Mouse (Mus musculus) neural tube, embryonic 11.5 days (tissue): ENCODE data around the gene Fat4. TPM values are rescaled to one million over a fixed set of nuclear protein-coding genes. Genes with fewer than 3 reads are reported as not detected.
A peak's percentile ranks its signal among the peaks of the same experiment; 100 is the strongest.

ENCODE experiments used
- ATAC-seq: fragments of 200-750 bp; cut with Nextera tagmentation; 2 replicates; pipeline ENCODE4 v1.8.0; 2017; ENCODE audit warnings: moderate number of reproducible peaks, mild to moderate bottlenecking, moderate TSS enrichment, moderate library complexity; ENCODE audit not compliant: insufficient read depth, low FRiP score, low TSS enrichment
- DNase-seq: peaks from one replicate; pipeline ENCODE4 v3.0.0-alpha.2; 2015; ENCODE audit warnings: low spot score
- H3K27ac ChIP-seq: fragments of 300-500 bp; sonication (generic); 2 replicates; pipeline ENCODE4 v1.5.1; 2014; ENCODE audit warnings: low read depth, mild to moderate bottlenecking, low read length
- H3K27me3 ChIP-seq: fragments of 300-500 bp; sonication (generic); 2 replicates; pipeline ENCODE4 v1.6.1; 2014; ENCODE audit warnings: mild to moderate bottlenecking, low read length, mixed read lengths; ENCODE audit not compliant: control insufficient read depth, insufficient read depth
- H3K36me3 ChIP-seq: fragments of 300-500 bp; sonication (generic); 2 replicates; pipeline ENCODE4 v1.6.1; 2014; ENCODE audit warnings: mild to moderate bottlenecking, low read length, moderate library complexity, mixed read lengths; ENCODE audit not compliant: control insufficient read depth, insufficient read depth
- H3K4me1 ChIP-seq: fragments of 300-500 bp; sonication (generic); 2 replicates; pipeline ENCODE4 v1.6.1; 2014; ENCODE audit warnings: low read length, mixed read lengths; ENCODE audit not compliant: control insufficient read depth, insufficient read depth
- H3K4me2 ChIP-seq: fragments of 300-500 bp; sonication (generic); 2 replicates; pipeline ENCODE4 v1.6.1; 2014; ENCODE audit warnings: low read depth, mild to moderate bottlenecking, moderate library complexity
- H3K4me3 ChIP-seq: fragments of 300-500 bp; sonication (generic); 2 replicates; pipeline ENCODE4 v1.5.1; 2014; ENCODE audit warnings: low read depth, low read length
- H3K9ac ChIP-seq: fragments of 300-500 bp; sonication (generic); 2 replicates; pipeline ENCODE4 v1.6.1; 2014; ENCODE audit warnings: mild to moderate bottlenecking, low read length
- H3K9me3 ChIP-seq: fragments of 300-500 bp; sonication (generic); 2 replicates; pipeline ENCODE4 v1.6.1; 2016; ENCODE audit warnings: low read length; ENCODE audit not compliant: control insufficient read depth
- WGBS: fragments of 180-500 bp; shearing (Covaris S2); extraction: QIAGEN DNeasy Blood & Tissue Kit; methylation state at CpG from one replicate; pipeline ENCODE4 v1.1.7; 2014; 5-methylcytosine and 5-hydroxymethylcytosine counted together
- polyA plus RNA-seq: library from polyadenylated mRNA; unstranded; fragments of >200 nt; fragmentation: Nextera tagmentation; extraction: Ambion mirVana; gene quantifications from 2 replicates; pipeline ENCODE4 v1.2.1, GENCODE M21; 2014

Gene Fat4
- polyA plus RNA-seq, 1 experiment from 2014 or later = 12.4 TPM

GRCm38 (mm10) chr3:38913488-38914105 lies 26.9 kb downstream of the Fat4 start:
- no peak overlapping the region for H3K4me3 ChIP-seq
- no peaks in the 10 kb centered on the region for H3K36me3 ChIP-seq
- peak; percentile 29 for DNase-seq

GRCm38 (mm10) chr3:38918926-38919325 lies 32.2 kb downstream of the Fat4 start:
- WGBS = 77% methylated on average over 2 of the region's 2 CpGs
- Histone ChIP-seq H3K27me3 (no peaks in the 10 kb centered on the region), H3K4me3 (no peak overlapping the region), H3K9ac (no peak overlapping the region; the same call in 1 of the 2 replicates), H3K4me2 (no peak overlapping the region), H3K27ac (no peak overlapping the region), H3K9me3 (no peaks in the 10 kb centered on the region), H3K36me3 (no peaks in the 10 kb centered on the region), H3K4me1 (peaks cover 4% of the 10 kb centered on the region; the same call in 1 of the 2 replicates)
- DNase-seq (no peak), ATAC-seq (no peak)

More at GRCm38 (mm10) chr3:38913488-38914105, 26.9 kb downstream of the Fat4 start:
- Histone ChIP-seq H3K27ac (peak overlapping the region; percentile 29; the same call in 1 of the 2 replicates), H3K4me2 (no peak overlapping the region; the same call in 1 of the 2 replicates), H3K9me3 (no peaks in the 10 kb centered on the region), H3K9ac (no peak overlapping the region), H3K4me1 (peaks cover 8% of the 10 kb centered on the region), H3K27me3 (no peaks in the 10 kb centered on the region)
- ATAC-seq = peak; percentile 72
- WGBS = 46% methylated on average over 11 of the region's 11 CpGs

- H3K27ac ChIP-seq = no peak overlapping the region
- H3K4me3 ChIP-seq = no peak overlapping the region
- H3K9me3 ChIP-seq = no peaks in the 10 kb centered on the region
- DNase-seq = no peak
- H3K27me3 ChIP-seq = no peaks in the 10 kb centered on the region
- H3K36me3 ChIP-seq = no peaks in the 10 kb centered on the region
- H3K4me1 ChIP-seq = peaks cover 4% of the 10 kb centered on the region; the same call in 1 of the 2 replicates
- H3K4me2 ChIP-seq = no peak overlapping the region
- 73% methylated on average over 2 of the region's 2 CpGs for WGBS
- H3K9ac ChIP-seq = no peak overlapping the region
- no peak for ATAC-seq
Measured at GRCm38 (mm10) chr3:38921031-38921430, 34.3 kb downstream of the Fat4 start.

- Histone ChIP-seq H3K9ac (no peak overlapping the region), H3K9me3 (no peaks in the 10 kb centered on the region), H3K4me3 (no peak overlapping the region), H3K36me3 (no peaks in the 10 kb centered on the region), H3K27ac (no peak overlapping the region), H3K27me3 (no peaks in the 10 kb centered on the region), H3K4me2 (no peak overlapping the region), H3K4me1 (peaks cover 4% of the 10 kb centered on the region; the same call in 1 of the 2 replicates)
- no peak for ATAC-seq
- no peak for DNase-seq
- WGBS = 48% methylated on average over 7 of the region's 7 CpGs
Measured at GRCm38 (mm10) chr3:38923251-38923686, 36.5 kb downstream of the Fat4 start.

GRCm38 (mm10) chr3:38928076-38928686 lies 41.4 kb downstream of the Fat4 start:
- 85% methylated on average over 4 of the region's 4 CpGs for WGBS
- no peak for DNase-seq

GRCm38 (mm10) chr3:38928751-38929150 lies 42.0 kb downstream of the Fat4 start:
- Histone ChIP-seq H3K4me3 (no peak overlapping the region), H3K4me1 (no peaks in the 10 kb centered on the region), H3K27me3 (no peaks in the 10 kb centered on the region), H3K36me3 (no peaks in the 10 kb centered on the region), H3K9me3 (no peaks in the 10 kb centered on the region), H3K4me2 (no peak overlapping the region), H3K9ac (no peak overlapping the region), H3K27ac (no peak overlapping the region)
- ATAC-seq (no peak), DNase-seq (no peak)
- WGBS = 90% methylated on average over 3 of the region's 3 CpGs

More at GRCm38 (mm10) chr3:38928076-38928686, 41.4 kb downstream of the Fat4 start:
- H3K4me1 ChIP-seq = peaks cover under 1% of the 10 kb centered on the region; the same call in 1 of the 2 replicates
- ATAC-seq = no peak
- H3K9me3 ChIP-seq = no peaks in the 10 kb centered on the region
- no peak overlapping the region for H3K9ac ChIP-seq
- no peak overlapping the region for H3K27ac ChIP-seq
- H3K4me3 ChIP-seq = no peak overlapping the region
- H3K4me2 ChIP-seq = no peak overlapping the region
- no peaks in the 10 kb centered on the region for H3K36me3 ChIP-seq
- H3K27me3 ChIP-seq = no peaks in the 10 kb centered on the region

GRCm38 (mm10) chr3:38934780-38935179 lies 48.0 kb downstream of the Fat4 start:
- H3K9ac ChIP-seq = no peak overlapping the region
- H3K36me3 ChIP-seq = no peaks in the 10 kb centered on the region
- WGBS = 78% methylated on average over 7 of the region's 7 CpGs
- DNase-seq (no peak), ATAC-seq (no peak)
- no peaks in the 10 kb centered on the region for H3K9me3 ChIP-seq
- no peak overlapping the region for H3K27ac ChIP-seq
- H3K27me3 ChIP-seq = no peaks in the 10 kb centered on the region
- H3K4me2 ChIP-seq = no peak overlapping the region
- H3K4me1 ChIP-seq = 0 out of 2 replicates have a peak, but pooled peaks cover 2% of the 10 kb centered on the region
- H3K4me3 ChIP-seq = no peak overlapping the region

- H3K4me3 ChIP-seq = no peak overlapping the region
- no peaks in the 10 kb centered on the region for H3K27me3 ChIP-seq
- no peaks in the 10 kb centered on the region for H3K9me3 ChIP-seq
- 0 out of 2 replicates have a peak, but pooled peaks cover 2% of the 10 kb centered on the region for H3K4me1 ChIP-seq
- no peak overlapping the region for H3K27ac ChIP-seq
- ATAC-seq (no peak), DNase-seq (no peak)
- 88% methylated on average over 7 of the region's 7 CpGs for WGBS
- H3K9ac ChIP-seq = no peak overlapping the region
- H3K36me3 ChIP-seq = no peaks in the 10 kb centered on the region
- H3K4me2 ChIP-seq = no peak overlapping the region
Measured at GRCm38 (mm10) chr3:38936485-38936884, 49.7 kb downstream of the Fat4 start.

- Histone ChIP-seq H3K9me3 (no peaks in the 10 kb centered on the region), H3K27me3 (no peaks in the 10 kb centered on the region), H3K4me2 (no peak overlapping the region), H3K4me3 (no peak overlapping the region), H3K27ac (no peak overlapping the region), H3K9ac (no peak overlapping the region), H3K4me1 (0 out of 2 replicates have a peak, but pooled peaks cover 2% of the 10 kb centered on the region), H3K36me3 (no peaks in the 10 kb centered on the region)
- 59% methylated on average over 8 of the region's 8 CpGs for WGBS
- DNase-seq (no peak), ATAC-seq (no peak)
Measured at GRCm38 (mm10) chr3:38937159-38937558, 50.4 kb downstream of the Fat4 start.
